In genomic region chr16:38131756-38132155, GRCm38 (mm10) we compare ENCODE assay signal across 9 mouse cellular contexts. TPM values are rescaled to one million over a fixed set of nuclear protein-coding genes. Genes with fewer than 3 reads are reported as not detected.
DNase-seq lines count a peak whose midpoint lies in the region; ATAC-seq lines count a peak whose summit lies in the region.
"Had no signal": no experiment of that assay in that cellular context is flagged by ENCODE, and none has a peak within 500 bp of the region (broad histone marks: within the 10 kb centered on the region; RNA-seq: fewer than 3 reads in every experiment).

No protein-coding gene starts in this region.

- ATAC-seq in heart, embryonic 12.5 days (ENCODE audit: insufficient number of reproducible peaks, low FRiP score): peak; percentile 66; the same call in 1 of the 2 replicates
- no peak for ATAC-seq in limb, embryonic 12.5 days (ENCODE audit: insufficient number of reproducible peaks, insufficient read depth, low FRiP score, low TSS enrichment, low read depth)

- 0 out of 2 replicates have a peak, but pooled peaks cover 1% of the 10 kb centered on the region for H3K36me3 ChIP-seq in heart, embryonic 12.5 days
- peaks cover 2% of the 10 kb centered on the region; the same call in 1 of the 2 replicates for H3K36me3 ChIP-seq in limb, embryonic 12.5 days

- WGBS in heart, embryonic 12.5 days: 18% methylated on average over 9 of the region's 9 CpGs
- WGBS in limb, embryonic 12.5 days: 50% methylated on average over 9 of the region's 9 CpGs

- peak overlapping the region; percentile 58 for H3K4me2 ChIP-seq in heart, embryonic 12.5 days
- no peak overlapping the region; the same call in 1 of the 2 replicates for H3K4me2 ChIP-seq in limb, embryonic 12.5 days
- H3K4me2 ChIP-seq: limb, embryonic 13.5 days had no signal

- peak; percentile 18 for DNase-seq in gastrocnemius, postnatal 25 days
- no peak for DNase-seq in gastrocnemius, postnatal 10 days
- DNase-seq in adrenal gland, postnatal 10 days: peak; percentile 44
- peak; percentile 44 to 60 for DNase-seq in natural killer cell, adult 2 months (ENCODE audit: low spot score in 2 of 2)
- no peak for DNase-seq in cerebellum, postnatal 14 days
- DNase-seq in left cerebral cortex, adult 9 months (ENCODE audit: low spot score in 2 of 2): no peak

- peak overlapping the region; percentile 77 for H3K27ac ChIP-seq in heart, embryonic 12.5 days (ENCODE audit: poor library complexity, severe bottlenecking)
- H3K27ac ChIP-seq in limb, embryonic 12.5 days: peak overlapping the region; percentile 50; the same call in 1 of the 2 replicates
- H3K27ac ChIP-seq: limb, embryonic 13.5 days had no signal

- H3K27me3 ChIP-seq in heart, embryonic 12.5 days (replicated peaks): no peaks in the 10 kb centered on the region
- H3K27me3 ChIP-seq in limb, embryonic 12.5 days: no peaks in the 10 kb centered on the region
- H3K27me3 ChIP-seq: limb, embryonic 13.5 days had no signal

- no peak overlapping the region for H3K9ac ChIP-seq in heart, embryonic 12.5 days
- 0 out of 2 replicates have a peak overlapping the region, but pooled peaks have one; percentile 9 for H3K9ac ChIP-seq in limb, embryonic 12.5 days (replicated peaks)
- H3K9ac ChIP-seq: limb, embryonic 13.5 days had no signal

- peaks cover 61% of the 10 kb centered on the region for H3K4me1 ChIP-seq in heart, embryonic 12.5 days (replicated peaks)
- peaks cover 44% of the 10 kb centered on the region for H3K4me1 ChIP-seq in limb, embryonic 12.5 days (replicated peaks)

- no peaks in the 10 kb centered on the region for H3K9me3 ChIP-seq in heart, embryonic 12.5 days (replicated peaks)
- H3K9me3 ChIP-seq in limb, embryonic 12.5 days: no peaks in the 10 kb centered on the region
- H3K9me3 ChIP-seq: limb, embryonic 13.5 days had no signal

- H3K4me3 ChIP-seq in heart, embryonic 12.5 days: peak overlapping the region; percentile 18; the same call in 1 of the 2 replicates
- H3K4me3 ChIP-seq in limb, embryonic 12.5 days (replicated peaks): no peak overlapping the region
- H3K4me3 ChIP-seq: limb, embryonic 13.5 days had no signal

RNA-seq across cellular contexts. Expression of gene Gsk3b, which starts 43.0 kb away (rescaled TPM):
- total RNA-seq in gastrocnemius, postnatal 25 days (2021): 10 to 100 TPM; 49.5 to 51.7 TPM
- 10 to 100 TPM; 58.8 to 65.8 TPM for total RNA-seq in gastrocnemius, postnatal 10 days (2021)
- total RNA-seq in adrenal gland, postnatal 10 days (2021): 10 to 100 TPM; 52.5 to 69.5 TPM
- polyA plus RNA-seq in heart, embryonic 12.5 days (2016; fragmentation: Nextera tagmentation; extraction: Ambion mirVana): 46.8 and 47.3 TPM in 2 replicates
- polyA plus RNA-seq in limb, embryonic 12.5 days (2016; fragmentation: Nextera tagmentation; extraction: Ambion mirVana): 65.6 and 68.6 TPM in 2 replicates

Comparison
In these comparisons a context has a peak if more than half of its experiments do, and no peak if none do; other contexts are left out.
1. DNase-seq: peak in gastrocnemius, postnatal 25 days (single experiment), adrenal gland, postnatal 10 days (single experiment) and natural killer cell, adult 2 months (2 of 2); none in gastrocnemius, postnatal 10 days (single experiment), cerebellum, postnatal 14 days (0 of 2) and left cerebral cortex, adult 9 months (0 of 2).